Mouse (Mus musculus) brain, embryonic 18.5 days (tissue): ENCODE results near the gene Col9a2.
A peak's percentile ranks its signal among the peaks of the same experiment; 100 is the strongest.

Source experiments
- DNase-seq: peaks from one replicate; pipeline ENCODE4 v3.0.0-alpha.2; 2012; ENCODE audit warnings: low read depth, low spot score

Gene Col9a2

DNA sequence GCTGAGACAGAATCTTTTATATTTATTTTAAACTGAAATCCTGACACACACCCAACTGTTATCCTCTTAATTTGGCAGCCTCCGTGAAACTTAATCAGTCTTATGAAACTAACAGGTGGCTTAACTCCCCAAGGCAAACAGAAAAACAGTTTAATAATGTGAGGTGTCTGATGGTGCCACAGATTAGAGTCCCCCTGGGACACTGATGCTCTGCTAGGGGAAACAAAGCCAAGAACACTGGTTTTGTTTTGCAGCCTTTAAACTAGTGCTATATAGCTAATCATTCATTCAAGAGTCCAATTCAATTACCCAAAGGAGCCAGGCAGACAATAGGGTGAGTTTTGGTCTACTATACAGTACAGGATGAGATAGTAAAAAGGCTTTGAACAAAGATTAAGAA lies 41.2 kb downstream of the Col9a2 start:
- DNase-seq = no peak

- no peak for DNase-seq
Measured at GRCm38 (mm10) chr4:121084506-121084905, 45.3 kb downstream of the Col9a2 start.

DNA sequence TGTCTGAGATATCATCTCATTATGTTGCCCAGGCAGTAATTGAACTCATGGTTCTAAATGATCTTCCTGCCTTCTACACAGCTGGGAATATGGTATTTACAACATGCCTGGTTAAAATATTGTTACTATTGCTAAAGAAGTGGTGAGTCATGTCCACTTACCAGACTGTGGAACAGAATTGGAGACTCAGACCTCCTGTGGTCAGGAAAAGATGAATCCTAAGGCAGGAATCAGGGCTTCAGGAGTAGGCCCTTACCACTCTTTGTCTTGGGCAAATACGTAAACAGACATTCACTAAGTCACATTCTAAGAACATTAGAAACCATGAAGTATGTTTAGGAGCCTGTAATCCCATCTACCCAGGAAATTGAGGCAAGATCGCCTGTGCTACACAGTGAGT lies 49.5 kb downstream of the Col9a2 start:
- no peak for DNase-seq

DNA sequence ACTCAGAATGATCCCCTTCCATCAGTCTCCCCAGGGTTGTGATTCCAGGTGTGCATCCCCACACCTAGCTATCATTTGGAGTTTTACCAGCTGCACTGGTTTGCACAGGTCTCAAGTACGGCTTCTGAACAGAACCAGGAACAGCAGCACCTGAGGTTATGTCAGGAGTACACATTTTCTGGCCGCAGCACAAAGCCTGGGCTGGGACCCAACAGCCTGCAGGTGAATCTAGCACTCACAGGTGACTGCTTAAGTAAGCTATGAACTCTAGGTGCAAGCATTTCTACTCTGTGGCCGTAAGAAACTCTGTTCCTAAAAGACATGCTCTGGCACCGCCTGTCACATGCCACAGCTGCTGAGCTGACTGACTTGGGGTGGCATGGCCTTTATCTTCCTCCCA lies 51.0 kb downstream of the Col9a2 start:
- DNase-seq = no peak

DNA sequence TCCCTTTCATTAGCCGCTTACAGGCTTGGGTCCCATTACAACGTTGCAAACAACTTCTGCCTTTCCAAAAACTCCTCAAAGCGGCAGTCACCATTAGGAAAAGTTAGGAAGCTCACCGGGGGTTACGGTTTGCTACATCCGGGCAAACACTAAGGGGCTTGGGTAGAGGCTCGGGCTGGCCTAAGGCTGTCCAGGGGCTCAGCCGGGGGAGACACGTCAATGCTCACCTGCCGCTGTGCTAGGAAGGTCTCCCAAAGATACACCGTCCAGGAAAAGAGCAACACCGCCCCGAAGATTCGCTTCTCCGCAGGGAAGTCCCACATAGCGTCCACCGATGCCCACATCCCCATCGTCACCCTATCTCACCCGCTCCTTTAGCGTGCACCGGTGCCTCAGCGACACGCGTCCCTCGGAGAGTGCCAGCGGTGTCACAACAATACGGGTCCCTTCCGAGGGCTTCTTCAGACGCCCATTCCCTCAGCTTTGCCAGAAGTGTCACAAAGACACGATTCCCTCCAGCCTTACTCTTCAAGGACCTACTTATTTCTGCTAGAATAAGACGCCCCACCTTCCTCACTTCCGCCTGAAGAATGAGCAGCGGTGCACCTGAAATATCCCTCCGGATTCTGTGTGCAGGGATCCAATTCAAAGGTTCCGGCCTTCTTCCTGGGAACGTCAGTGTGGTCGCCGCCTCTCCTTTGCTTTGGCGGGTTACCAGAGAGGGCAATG lies 58.6 kb downstream of the Col9a2 start, which contains the start of gene Zmpste24:
Zmpste24 (minus strand) TSS at position 592 of the 729 bp plus-strand sequence.
- DNase-seq = peak; percentile 87

GRCm38 (mm10) chr4:121103304-121103703 lies 64.1 kb downstream of the Col9a2 start:
- no peak for DNase-seq
